Mouse (Mus musculus): ENCODE measurements around the gene Gmps.

Gene Gmps

DNA sequence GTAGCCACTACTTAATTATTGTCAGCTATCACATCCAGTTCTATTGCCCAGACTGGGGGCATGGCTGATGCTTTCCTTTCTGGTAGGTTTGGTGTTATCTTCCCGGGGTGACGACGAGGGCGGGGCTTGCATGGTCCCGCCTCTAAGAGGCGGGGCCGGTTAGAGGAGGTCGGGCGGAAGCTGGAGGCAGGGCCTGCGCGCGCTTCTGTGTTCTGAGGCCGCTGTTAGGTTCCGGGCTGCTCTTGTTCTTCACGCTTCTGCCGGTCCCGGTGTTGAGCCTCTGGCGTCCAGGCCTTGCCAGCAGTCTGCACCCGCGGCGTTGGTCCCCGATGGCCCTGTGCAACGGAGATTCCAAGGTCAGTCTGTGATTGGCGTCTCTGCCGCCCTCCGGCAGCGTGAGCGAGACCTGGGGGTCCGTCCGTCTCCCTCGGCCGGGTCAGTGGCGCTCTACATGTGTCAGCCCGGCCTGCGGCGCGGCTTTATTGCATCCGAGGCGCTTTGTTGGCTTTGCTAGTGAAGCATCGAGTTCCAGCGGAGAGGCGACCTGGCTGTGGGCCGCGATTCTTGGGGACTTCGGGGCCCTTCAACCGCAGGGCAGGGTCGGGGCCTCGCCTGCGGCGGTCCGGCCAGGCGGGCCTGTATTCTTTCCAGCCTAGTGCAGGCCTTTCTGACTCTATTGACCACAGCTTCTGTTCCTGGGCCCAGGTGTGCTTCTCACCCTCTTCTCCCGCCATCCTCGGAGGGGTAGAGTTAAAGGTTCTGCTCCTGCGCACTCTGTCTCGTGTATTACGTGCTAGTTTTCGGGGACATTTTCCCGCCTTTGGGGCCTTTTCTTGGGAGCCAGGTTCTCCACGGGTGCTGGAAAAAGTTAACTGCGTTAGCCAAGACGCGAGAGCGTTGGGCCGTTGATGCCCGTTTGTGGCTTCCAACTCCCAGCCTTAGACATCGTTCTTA, at the start of gene Gmps:
Gmps (plus strand) TSS at position 152 of the 954 bp plus-strand sequence.
- DNase-seq (ENCODE audit: low spot score) = peak; percentile 92

DNA sequence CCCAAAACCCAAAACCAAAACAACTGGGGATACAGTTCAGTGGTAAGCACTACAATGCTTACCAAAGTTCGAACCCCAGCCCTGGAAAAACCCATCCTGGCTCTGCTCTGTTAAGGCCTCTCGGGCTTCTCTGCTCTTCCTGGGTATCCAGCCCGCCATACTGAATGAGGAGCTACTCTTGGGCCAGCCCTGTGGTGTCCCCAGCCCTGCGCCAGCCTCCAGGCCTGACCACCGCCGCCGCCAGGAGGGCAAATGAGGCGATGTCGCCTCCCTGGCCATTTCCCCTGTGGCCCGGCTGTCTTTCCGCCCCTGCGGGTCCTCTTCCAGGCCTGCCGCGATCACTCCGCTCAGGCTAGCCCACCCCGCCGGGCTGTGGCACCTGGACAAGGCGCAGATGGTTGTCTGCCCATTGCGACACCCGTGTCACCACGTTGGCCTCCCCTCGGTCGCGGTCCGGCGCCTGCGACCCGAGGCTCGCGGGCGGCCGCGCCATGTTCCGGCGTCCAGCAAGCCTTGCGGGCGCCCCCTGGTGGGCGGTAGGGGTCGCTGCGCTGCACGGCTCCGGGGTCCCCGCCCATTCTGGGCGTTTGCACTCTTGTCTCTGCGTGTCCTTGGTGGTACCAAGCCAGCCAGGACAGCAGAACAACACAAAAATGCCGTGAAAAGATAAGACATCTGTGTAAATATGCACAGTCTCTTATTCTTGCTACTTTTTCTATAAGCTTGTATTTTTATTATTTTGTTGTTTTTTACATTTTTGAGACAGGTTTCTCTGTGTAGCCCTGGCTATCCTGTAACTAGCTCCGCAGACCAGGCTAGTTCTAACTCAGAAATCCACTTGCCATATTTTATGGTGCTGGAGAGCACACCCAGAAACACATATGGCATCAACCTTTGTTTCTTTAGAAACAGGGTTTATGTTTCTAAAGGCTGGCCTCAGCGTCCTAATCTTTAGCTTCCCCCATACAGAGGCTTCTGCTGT, 46.7 kb upstream of the Gmps start, which contains the start of gene E130311K13Rik:
E130311K13Rik (minus strand) TSS at position 595 of the 982 bp plus-strand sequence.
- peak; percentile 87 for DNase-seq (ENCODE audit: low spot score)

DNA sequence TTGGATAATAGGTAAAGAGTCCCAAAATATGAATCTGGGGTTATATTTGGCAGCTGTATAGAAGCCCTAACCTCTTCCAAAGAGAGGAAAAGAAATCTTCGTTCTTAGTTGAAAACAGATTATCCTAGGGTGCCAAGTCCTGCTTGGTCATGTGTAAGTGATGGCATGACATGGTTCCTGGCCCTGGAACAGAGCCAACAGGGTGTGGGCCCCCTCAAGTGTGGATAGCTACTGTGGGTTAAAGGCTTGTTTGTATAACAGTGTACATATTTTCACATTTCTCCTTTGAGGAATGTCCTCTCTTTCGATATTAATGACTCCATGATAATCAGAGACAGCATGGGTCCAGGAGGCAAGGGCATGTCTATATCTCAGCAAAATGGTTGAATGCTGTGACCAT, 37.0 kb upstream of the Gmps start:
- no peak for DNase-seq (ENCODE audit: low spot score)

DNA sequence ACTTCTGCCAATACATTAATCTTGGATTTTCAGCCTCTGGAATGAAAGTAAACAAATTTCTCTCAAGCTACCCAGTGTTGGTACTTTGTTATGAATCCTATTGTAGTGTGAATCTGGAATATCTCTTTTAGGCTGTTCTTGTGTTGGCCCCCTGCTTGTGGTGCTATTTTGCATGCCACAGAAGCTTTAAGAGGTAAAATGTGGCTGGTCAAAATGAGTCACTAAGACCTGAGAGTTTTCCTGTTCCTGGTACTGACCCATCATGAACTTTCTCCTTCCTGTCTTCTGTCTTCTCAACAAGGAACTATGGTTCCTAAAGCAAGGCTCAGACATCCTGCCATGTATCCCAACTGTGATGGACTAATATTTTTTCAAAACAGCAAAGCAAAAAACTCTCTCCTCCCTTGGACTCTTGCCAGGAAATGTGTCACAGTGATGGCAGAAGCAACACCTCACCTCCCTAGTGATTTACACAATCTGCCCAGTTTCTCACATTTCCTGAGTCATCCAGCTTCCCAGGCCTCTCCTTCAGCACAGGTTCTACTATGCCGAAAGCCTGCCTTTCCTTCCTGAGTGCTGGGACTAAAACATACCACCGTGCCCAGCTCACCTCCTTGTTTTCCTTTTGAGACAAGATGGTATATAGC, 34.6 kb upstream of the Gmps start:
- DNase-seq (ENCODE audit: low spot score) = no peak

DNA sequence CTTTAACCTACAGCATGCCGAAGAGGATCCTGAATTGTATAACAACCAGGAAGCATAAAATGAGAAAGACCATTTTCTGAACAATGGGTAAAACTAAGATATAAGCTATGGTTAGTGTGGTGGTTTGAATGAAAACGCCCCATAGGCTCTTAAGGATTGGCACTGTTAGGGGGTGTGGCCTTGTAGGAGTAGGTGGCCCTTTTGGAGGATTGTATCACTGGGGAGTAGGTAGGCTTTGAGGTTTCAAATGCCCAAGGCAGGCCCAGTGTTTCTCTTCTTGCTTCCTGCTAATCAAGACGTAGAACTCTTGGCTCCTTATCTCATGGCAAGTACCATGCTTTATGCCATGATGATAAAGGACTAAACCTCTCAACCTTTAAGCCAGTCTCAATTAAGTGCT, 26.1 kb upstream of the Gmps start:
- no peak for DNase-seq (ENCODE audit: low spot score)

DNA sequence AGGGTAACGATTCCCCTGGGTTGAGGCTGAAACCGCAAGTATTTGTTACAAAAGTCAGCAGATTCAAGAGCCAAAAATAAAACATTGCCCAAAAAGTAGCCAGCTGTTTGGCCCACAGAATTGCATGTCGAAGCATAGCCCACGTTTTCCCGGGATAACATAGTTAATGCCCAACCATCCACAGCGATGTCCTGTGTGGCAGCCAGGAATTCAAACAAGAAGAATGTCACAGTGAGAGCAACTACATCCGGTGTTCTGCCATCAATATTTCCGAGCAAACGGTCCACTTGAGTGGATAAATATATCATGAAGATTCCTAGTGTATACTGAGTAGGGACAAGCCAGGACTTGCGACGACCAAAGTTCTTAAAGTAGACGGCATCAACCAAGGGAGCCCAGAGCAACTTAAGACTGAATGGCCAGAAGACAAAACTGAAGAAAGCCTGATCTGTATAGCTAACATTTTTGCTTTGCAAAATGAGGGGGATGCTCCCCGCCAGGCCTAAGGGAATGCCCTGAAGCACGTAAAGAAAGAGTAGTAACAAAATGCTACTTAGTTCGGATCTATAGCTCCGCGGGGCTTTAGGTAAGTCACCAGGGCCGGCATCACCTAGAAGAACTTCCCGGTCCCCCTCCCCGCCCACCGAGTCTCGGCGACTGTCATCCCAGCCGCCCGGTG, 12.3 kb upstream of the Gmps start:
- no peak for DNase-seq (ENCODE audit: low spot score)

DNA sequence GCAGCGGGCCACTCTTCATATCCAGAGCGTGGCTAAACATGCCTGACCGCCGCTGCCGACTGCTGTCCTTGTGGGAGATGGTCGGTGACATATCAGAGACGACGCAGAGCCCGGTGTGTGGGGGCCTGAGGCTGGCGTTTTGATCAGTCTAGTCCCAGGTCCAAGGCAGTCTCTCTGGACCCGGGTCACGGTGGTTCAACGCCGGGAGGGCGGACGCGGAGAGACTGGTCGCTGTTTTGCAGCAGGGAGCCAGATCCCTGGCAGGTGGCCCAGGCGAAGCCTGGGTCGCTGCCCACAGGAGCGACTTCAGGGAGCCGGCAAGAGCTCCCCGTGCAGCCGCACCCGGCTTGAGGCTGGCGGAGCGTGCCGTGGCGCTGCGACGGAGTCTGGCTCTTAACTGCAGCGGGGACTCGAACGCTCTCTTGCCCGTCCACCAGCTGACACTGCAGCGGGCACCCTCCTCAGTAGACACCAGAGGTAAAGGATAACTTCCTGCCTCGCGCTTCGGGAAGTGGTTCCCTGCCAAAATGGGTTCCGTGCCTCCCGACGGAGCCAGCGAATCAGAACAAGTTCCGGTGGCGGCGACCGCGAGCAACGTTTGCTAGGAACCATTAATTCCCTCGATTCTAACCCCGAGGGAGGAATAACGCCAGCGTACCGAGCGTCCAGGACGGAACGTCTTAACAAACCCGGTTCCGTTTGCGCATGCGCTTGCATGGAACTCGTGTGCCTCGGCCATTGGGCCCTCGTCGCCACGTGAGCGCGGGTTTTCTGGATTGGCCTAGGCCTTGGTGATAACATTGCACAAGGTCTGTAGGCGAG, 11.6 kb upstream of the Gmps start, which contains the start of gene Slc33a1:
Slc33a1 (minus strand) TSS at position 669 of the 822 bp plus-strand sequence.
- DNase-seq (ENCODE audit: low spot score) = peak; percentile 98

DNA sequence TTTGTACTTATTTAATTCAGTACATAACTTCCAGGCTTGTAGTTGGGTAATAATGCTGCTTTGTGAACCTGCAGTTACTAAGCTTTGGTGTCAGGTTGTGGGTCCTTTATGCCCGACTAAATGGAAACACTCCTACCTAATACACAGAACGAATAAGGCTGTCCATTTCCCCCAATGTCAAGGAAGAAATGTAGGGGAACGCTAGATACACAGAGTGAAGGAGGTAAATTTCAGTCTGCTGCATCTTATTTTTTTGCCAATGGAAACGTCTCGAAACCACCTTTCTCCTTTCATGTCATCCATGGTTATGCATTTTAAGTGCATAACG, 11.0 kb upstream of the Gmps start:
- no peak for DNase-seq (ENCODE audit: low spot score)

DNA sequence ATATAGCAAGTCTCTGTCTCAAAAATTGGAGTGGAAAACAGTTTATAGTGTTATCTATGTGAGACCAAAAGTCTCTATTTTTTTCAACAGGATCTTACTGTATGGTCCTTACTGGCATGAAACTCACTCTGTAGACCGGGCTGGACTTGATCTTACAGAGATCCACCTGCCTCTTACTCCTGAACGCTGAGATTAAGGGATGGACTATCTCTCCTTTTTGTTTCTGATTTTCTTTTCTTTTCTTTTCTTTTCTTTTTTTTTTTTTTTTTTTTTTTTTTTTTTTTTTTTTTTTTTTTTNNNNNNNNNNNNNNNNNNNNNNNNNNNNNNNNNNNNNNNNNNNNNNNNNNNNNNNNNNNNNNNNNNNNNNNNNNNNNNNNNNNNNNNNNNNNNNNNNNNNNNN, 10.0 kb upstream of the Gmps start:
- no peak for DNase-seq (ENCODE audit: low spot score)

DNA sequence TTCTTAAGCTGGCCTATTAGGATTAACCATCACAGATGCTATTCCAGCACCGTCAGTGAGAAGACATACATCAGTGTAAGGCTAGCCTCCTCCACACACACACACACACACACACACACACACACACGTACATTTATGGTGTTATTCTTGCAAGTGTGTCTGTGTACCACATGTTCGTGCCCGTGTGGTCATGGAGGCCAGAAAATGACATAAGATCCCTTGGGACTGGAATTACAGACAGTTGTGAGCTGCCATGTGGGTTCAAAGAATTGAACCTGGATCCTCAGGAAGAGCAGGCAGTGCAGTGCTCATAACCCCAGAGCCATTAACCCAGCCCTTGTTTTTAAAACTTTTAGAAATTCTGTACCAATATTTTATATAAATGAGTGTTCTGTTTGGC, 2.0 kb downstream of the Gmps start:
- no peak for DNase-seq (ENCODE audit: low spot score)

DNA sequence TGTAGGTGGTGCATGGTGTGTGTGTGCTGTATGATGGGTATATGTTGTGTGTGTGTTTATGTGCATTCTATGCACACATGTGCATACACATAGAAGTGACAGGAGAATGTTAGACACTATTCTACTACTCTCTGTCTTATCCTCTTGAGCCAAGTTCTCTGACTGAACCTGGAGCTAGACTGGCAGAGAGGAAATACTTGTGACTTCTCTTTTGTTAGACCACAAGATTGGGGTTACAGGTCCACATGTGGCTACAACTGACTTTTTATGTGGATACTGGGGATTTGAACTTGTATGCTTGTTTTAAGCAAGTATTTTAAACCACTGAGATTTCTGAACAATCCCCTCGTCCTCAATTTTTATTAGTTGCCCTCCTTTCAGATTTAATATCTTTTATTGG, 10.8 kb downstream of the Gmps start:
- DNase-seq (ENCODE audit: low spot score) = no peak

DNA sequence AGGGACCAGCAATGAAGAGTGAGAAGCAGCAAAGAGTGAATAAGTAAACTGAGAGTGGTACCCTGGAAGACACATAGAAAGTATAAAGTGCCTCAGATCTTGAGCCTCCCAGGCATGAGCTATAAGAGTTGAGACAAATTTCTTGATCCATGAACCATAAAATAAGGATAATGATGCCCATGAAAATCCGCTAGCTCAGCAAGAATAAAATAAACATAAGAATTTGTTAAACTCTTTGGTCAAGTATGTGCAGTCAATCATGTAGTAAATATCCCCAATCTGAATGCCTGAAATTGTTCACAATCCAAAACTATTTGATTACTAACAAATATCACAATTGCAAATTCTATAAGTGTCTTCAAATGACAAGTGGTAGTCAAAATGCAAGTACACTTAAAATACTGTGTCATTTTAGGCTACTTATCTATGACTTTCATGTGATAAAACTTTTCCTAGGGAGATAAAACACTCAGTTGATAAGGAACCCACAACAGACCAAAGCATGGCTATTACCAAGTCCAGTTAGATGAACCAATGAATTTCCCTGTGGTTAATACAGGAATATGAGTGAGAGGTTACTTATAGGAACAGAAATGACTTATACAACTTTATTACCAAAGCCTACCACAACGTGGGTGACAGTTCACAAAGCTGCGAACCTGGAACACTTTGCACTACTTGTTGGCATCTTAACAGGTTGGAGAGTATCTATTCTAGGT, 13.0 kb downstream of the Gmps start:
- DNase-seq (ENCODE audit: low spot score) = no peak

DNA sequence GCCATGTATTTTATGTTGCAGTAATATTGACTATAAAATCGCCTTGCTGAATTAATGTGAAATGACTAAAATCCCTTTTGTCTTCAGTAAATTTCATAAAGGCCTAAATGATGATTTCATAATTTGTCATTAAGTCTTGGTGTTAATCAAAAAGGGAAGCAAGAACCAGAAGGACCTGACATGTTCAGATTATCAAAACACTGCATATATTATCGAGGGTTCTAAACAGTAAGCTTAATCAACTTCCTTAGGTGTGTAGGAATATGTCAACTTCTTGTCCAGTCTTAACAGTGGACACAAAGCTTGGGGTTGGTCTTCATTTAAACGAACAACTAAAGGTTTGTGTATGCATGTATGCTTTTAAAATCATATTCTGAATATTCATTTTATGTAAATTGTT, 45.5 kb downstream of the Gmps start:
- DNase-seq (ENCODE audit: low spot score) = no peak

DNA sequence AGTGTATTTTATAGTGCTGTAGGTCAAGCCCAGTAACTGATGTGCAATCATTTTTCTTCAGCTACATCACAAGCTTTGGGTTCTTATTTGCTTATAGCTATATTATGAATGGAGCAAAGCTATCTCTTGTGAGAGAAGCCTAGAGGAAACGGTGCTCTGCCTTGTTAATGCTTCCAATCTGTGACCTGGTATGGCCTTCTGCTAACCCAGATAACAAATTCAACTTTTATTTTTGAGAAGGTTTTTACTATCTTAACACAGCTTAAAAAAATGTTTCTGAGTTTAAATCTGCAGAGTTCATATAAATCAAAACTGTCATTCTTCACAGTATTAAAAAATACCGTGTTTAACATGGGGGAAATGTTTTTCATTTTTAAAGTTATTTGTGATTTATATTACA, 46.0 kb downstream of the Gmps start:
- no peak for DNase-seq (ENCODE audit: low spot score)

DNA sequence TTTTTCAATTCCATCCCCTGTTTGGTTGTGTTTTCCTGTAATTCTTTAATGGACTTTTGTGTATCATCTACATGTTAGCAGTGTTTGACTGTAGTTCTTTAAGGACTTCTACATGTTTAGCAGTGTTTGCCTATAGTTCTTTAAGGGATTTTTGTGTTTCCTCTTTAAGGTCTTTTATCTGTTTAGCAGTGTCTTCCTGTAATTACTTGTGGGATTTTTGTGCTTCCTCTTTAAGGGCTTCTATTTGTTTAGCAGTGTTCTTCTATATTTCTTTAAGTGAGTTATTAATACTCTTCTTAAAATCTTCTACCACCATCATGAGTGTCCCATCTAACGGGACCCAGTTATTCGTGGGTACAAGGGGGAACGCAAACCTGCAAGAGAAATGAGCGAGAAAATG, 53.9 kb downstream of the Gmps start:
- DNase-seq (ENCODE audit: low spot score) = no peak

DNA sequence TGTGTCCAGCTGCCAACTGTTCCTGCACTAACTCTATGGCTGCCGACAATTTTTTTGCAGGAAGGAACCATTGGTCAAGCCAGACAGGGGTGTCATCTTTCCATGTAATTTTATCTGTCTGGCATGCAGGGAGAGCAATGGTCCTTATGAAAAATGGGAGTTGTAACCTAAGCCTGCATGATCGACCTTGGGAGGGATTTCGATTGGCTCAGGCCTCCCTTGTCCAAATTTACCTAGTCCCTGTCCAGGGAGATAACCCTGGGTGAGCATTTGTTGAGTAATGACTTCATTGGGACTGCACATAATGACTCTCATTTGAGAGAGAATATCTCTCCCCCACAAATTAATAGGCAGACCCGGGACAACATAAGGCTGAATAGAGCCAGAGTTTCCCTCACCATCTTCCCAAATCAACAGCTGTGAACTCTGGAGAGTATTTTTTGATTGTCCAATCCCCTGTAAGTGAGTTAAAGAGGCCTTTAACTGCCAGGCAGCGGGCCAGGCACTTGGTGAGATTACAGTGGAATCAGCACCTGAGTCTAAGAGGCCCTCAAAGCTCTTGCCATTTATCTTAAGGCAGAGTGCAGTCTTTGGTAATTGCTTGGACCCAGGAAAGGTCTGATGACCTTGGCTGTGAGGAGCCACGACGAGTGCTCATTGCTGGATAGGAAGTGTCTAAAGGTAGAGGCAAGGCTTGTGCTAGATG, 62.4 kb downstream of the Gmps start:
- DNase-seq (ENCODE audit: low spot score) = no peak

DNA sequence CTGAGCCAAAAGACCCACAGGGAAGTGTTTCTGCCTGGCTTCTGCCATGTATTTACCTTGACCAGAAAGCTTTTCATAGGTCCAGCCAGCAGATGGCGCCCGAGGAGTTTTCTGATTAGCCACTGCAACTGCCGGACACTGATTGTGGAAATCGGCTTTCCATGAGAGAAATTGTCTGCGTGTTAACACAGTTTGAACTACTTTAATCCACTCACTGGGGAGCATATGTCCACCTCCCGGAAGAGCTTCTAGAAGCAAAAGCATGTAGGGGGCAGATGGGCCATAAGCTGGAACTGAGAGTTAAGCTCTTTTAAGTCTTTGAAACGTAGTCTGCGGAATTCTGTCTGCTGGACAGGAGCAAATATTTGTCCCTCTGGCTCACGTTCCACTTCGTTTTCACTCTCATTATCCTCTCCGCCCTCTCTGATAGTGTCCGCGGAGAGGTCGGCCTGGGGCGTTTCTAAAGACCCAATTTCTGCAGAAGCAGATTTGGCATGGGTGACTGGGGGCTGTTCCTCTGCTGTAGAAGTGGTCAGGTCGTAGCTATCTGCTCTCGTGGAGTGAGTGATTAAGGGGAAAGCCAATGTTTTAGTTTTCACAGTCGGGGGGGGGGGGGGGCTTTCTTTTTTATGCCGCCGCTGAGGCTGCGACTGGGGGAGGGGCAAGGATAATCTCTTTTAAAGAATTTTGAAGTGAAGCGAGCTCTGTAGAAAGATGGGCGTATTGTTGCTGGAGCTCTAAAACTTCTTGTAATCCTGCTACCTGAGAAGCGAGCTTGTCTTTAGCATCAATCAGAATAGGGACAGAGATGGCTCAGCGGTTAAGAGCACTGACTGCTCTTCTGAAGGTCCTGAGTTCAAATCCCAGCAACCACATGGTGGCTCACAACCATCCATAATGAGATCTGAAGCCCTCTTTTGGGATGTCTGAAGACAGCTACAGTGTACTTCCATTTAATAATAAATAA, 64.2 kb downstream of the Gmps start:
- peak; percentile 71 for DNase-seq (ENCODE audit: low spot score)
